Mouse (Mus musculus) layer of hippocampus, postnatal 10 days (tissue): ENCODE measurements around the gene Hdlbp. TPM values are rescaled to one million over a fixed set of nuclear protein-coding genes. Genes with fewer than 3 reads are reported as not detected.

Experiments
- DNase-seq, 2 experiments: peaks; one replicate each; pipeline ENCODE4 v3.0.0; 2021; ENCODE audit warnings: low spot score in 2 of 2
- total RNA-seq, 2 experiments: library from RNA; stranded (reverse); gene quantifications; 2 replicates each; pipeline ENCODE4 v1.2.3; 2021

Gene Hdlbp
- total RNA-seq, 2 experiments from 2014 or later, result 127 to 142 TPM

GRCm38 (mm10) chr1:93445822-93446162 lies 32.8 kb downstream of the Hdlbp start:
- DNase-seq, result no peak

DNA sequence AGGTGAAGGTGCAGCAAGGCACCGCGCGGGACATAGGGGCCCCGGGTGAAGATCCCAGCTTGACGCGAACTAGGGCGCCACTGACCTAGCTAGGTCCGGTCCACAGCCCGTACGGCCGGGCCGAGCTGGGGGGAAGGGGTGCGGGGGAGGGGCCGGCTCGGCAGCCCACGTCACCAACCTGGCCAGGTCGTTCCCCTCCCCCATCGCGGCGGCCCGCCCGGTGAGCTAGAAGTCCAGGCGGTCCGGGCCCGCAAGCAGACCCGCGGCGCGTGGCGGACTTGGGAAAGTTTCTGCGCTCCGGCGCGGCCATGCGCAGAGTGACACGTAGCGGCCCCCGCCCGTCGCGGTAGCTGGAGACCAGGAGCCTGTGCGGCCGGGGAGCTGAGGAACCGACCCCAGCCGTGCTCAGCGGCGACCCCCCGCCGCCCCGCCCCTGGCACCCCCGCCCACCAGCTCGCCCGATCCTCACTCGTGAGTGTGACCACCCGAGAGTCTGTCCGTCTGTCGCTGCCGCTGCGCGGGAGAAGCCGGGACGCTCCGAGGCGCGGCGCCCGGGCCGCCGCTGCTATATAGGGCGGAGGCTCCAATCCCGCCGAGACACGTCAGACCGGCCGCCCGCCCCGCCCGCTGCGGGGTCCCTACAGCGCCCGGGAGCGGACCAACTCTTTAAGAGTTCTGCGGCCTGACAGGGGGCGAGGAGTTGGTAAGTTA lies 33.3 kb downstream of the Hdlbp start:
- peak; percentile 54 to 69 for DNase-seq

GRCm38 (mm10) chr1:93444405-93445110 lies 34.1 kb downstream of the Hdlbp start:
- DNase-seq, result peak; percentile 54 to 66

DNA sequence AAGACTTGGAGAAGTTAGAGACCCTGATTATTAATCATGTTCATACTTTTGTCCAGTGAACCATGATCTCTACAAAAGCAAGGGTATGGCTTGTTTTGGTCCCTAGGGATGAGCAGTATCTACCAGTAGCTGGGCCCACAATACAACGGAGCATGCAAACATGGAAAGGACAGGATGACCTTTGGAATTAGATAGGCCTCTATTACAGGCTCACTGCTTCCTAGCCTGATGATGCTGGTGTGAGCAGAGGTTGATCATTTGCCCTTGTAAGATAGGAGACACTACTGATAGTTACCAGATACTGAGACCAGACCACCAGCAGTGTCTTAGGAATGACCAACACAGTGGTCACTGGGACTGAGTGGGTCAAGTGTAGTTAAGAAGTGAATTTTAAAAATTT lies 39.3 kb downstream of the Hdlbp start:
- DNase-seq, result no peak

DNA sequence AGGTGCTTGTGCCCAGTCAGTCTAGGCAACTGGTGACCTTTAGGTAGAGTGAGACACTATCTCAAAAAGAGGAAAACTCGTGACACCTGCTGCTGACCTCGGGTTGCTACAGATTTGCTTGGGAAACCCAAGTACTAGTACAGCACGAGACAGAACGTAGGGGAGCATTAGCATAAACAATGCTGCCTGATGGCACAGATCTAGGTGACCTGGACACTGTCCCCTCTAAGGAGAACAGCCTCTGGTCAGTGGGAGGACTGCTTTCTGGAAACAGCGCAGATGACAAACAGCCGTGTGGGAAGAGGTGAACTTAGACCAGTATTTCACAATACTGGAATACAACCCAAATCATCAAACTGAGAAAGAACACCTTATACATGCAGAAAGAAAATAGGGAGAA lies 46.5 kb downstream of the Hdlbp start:
- no peak for DNase-seq

DNA sequence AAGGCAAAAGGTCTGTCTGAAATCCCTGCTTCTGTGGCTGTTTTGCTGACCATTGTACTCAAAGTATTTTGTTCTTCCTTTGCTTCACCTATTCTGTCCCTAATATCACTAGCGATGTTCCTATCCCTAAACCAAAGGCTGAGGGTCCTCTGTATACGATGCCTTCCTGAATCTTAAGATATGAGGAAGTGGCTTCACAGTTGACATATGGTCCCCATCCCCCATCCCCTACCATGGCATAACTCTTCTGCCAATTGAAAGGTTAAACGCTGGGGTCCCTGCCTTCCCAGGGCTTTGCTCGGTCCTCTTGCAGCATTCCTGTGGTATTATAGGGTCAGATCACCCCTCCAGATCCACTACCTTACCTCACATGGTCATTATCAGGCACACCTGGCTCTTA lies 75.2 kb downstream of the Hdlbp start:
- no peak for DNase-seq

DNA sequence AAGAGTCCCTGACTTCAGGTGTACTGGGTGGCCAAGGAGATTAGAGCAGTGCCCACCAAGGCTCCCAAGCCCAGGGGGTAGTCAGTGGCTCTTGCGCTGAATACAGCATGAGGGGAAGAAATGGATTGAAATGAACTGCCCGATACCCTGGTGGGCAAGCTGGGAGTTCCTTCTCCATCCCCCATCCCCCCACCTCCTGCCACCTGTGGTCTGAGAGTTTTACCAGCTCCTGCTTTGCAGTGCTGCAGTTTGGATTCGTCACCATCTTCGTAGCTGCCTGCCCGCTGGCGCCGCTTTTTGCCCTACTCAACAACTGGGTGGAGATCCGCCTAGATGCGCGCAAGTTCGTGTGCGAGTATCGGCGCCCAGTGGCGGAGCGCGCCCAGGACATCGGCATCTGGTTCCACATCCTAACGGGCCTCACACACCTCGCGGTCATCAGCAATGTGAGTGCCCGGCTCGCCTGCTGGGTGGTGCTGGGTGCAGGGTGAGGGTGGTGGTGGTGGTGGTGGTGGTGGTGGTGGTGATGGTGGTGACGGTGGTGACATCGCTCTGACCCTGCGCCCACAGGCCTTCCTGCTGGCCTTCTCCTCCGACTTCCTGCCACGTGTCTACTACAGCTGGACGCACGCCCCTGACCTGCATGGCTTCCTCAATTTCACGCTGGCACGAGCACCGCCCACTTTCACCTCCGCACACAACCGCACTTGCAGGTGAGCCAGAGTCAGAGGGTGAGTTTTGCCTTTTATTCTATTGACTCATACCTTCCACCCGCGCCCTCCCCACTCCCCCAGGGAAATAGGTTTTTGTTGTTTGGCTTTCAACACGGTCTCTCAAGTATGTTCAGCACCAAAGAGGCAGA lies 77.2 kb downstream of the Hdlbp start:
- DNase-seq, result no peak

DNA sequence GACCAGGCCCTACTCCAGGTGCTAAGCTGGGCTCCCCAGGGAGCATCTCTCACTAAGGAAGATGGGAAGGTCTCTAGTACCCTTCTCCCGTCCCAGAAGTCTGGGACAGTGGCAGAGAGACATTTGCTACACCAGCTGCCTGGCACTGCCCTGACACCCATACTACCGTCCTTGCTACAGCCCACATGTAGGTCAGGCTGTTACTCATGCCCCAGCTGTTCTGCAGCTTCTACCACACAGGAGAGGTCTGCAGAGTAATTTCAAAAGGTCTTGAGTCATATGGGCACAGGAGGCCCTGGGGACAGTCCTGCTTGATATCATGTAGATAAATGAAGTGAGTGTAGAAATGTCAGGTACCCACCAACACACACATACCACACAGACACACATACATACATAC lies 89.7 kb downstream of the Hdlbp start:
- DNase-seq, result no peak

GRCm38 (mm10) chr1:93387198-93387597 lies 91.4 kb downstream of the Hdlbp start:
- DNase-seq, result no peak

DNA sequence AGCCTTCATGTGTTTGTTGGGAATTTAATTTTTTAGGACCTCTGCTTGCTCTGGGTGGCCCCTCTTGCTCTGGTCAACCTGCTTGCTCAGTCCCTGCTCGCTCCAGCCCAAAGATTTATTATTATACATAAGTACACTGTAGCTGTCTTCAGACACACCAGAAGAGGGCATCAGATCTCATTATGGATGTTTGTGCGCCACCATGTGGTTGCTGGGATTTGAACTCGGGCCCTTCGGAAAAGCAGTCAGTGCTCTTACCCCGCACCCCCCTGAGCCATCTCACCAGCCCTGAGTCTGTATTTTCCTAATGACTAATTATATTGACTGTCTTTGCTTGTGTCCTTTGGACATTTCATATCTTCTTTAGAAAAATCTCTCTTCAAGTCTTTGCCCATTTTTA lies 99.5 kb downstream of the Hdlbp start:
- DNase-seq, result no peak

DNA sequence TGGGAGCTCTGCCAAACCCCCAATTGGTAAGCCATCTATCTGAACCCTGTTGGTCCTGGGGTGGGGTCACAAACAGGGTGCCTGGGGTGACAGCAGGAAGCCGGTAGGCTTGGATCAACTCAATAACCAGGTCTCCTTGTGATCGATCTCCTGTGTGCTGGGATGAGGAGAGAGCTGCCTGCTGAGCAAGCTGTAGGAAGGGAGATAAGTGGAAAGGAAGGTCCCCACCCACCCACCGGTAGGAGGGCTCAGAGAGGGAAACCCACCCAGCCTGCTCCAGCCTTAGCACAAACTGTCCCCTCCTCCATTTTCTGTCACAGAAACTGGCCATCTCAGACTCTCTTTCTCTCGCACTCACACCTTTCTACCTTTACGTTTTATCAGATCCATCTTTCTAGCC lies 101.3 kb downstream of the Hdlbp start:
- no peak for DNase-seq

DNA sequence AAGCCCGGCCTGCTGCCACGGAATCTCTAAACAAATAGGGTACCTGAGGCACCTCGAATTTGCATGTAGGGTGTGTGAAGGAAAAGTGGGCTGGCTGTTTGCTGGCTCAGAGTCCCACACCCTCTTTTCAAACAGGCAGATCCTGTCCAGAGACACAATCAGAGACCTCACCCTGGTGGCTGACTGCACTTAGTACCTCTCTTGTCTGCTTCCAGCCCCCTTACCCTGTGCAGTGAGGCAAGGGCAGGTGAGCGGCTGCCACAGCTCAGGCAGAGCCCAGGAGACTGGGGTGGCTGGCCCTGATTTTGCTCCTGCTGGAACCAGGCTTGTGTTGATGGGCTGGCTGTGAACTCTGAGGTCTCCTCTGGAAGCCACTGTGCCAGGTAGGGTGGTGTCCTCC lies 105.0 kb downstream of the Hdlbp start, which contains the start of gene Ano7:
Gene Ano7, plus strand, starts transcription at position 266 of the 400 bp plus-strand sequence.
- DNase-seq, result no peak

DNA sequence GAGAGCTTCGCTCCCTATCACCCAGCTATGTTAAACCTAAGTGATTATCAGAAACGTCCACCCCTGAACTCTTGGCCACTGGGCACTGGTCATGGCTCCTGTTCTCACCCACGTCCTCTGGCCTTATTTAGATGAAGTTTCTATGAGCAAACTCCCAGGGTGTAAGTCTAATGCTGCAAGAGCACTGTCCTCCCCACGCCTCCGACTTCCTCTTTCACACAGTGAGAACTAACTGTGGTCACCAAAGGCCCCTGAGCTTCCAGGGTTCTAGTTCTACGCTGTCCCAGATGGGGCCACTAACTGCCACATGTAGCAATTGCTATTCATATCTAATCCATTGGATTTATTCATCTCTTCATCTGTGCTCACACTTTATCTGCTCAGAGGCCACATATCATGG lies 113.0 kb downstream of the Hdlbp start:
- no peak for DNase-seq

DNA sequence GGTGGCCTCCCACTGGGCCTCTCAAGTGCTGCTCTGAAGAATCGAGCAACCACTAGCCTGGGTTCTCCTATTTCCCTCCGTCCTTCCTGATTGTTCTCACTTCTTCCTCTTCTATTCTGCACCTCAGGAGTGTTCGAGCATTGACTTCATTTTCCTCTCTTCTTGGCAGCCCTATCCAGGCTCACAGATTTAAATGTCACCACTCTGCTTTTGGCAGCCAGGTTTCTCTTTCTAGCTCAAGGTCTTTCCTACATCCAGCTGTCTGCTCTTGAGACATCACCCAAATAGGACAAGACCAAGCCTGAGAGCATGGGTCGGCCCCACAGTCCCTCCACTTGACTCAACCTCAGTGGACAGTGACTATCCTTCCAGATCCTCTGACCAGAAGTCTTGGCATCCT lies 116.0 kb downstream of the Hdlbp start:
- DNase-seq, result no peak

Other genes starting within 250 kb of the Hdlbp start
- gene Sned1, start 243.0 kb downstream of the Hdlbp start, total RNA-seq, result 10 to 100 TPM in 1 of 2 experiments, 1 to 10 TPM in 1; 9.3 to 10.2 TPM
- gene Mterf4, start 172.9 kb downstream of the Hdlbp start, total RNA-seq, result 10 to 100 TPM; 18.9 to 20.4 TPM
- 10 to 100 TPM; 62.1 to 73.1 TPM for gene Ppp1r7, start 136.0 kb downstream of the Hdlbp start, total RNA-seq
- 1 to 10 TPM; 7.6 to 7.7 TPM for gene Pask, start 135.3 kb downstream of the Hdlbp start, total RNA-seq
- gene Ano7, start 104.9 kb downstream of the Hdlbp start, total RNA-seq, result under 1 TPM; 0.18 TPM
- 10 to 100 TPM; 11.0 to 12.0 TPM for gene Farp2, start 33.3 kb upstream of the Hdlbp start, total RNA-seq
- 100 to 1,000 TPM; 353 to 378 TPM for gene Stk25, start 179.8 kb upstream of the Hdlbp start, total RNA-seq
- 10 to 100 TPM; 60.4 to 63.3 TPM for gene Bok, start 206.8 kb upstream of the Hdlbp start, total RNA-seq